Mouse (Mus musculus) hindbrain, embryonic 14.5 days (tissue): ENCODE data around the gene Pja2. TPM values are rescaled to one million over a fixed set of nuclear protein-coding genes. Genes with fewer than 3 reads are reported as not detected.

Experiments used
- ATAC-seq: fragments of 200-750 bp; cut with Nextera tagmentation; 2 replicates; pipeline ENCODE4 v1.8.0; 2017; ENCODE audit warnings: moderate number of reproducible peaks, mild to moderate bottlenecking, moderate TSS enrichment, moderate library complexity; ENCODE audit not compliant: low FRiP score
- DNase-seq: peaks from one replicate; pipeline ENCODE4 v3.0.0-alpha.2; 2015; ENCODE audit warnings: low spot score
- H3K27ac ChIP-seq: fragments of 300-500 bp; sonication (generic); 2 replicates; pipeline ENCODE4 v1.5.1; 2014; ENCODE audit warnings: mild to moderate bottlenecking, moderate library complexity
- H3K27me3 ChIP-seq: fragments of 300-500 bp; sonication (generic); 2 replicates; pipeline ENCODE4 v1.6.1; 2014; ENCODE audit warnings: mild to moderate bottlenecking, low read length, mixed read lengths; ENCODE audit not compliant: control insufficient read depth, insufficient read depth
- H3K36me3 ChIP-seq: fragments of 300-500 bp; sonication (generic); replicated peaks from 2 replicates; pipeline ENCODE4 v1.6.1; 2014; ENCODE audit not compliant: control insufficient read depth, insufficient read depth
- H3K4me1 ChIP-seq: fragments of 300-500 bp; sonication (generic); replicated peaks from 2 replicates; pipeline ENCODE4 v1.6.1; 2014; ENCODE audit warnings: antibody characterized with exemption, low read length, mixed read lengths; ENCODE audit not compliant: control insufficient read depth, insufficient read depth
- H3K4me2 ChIP-seq: fragments of 300-500 bp; sonication (generic); replicated peaks from 2 replicates; pipeline ENCODE4 v1.6.1; 2014; ENCODE audit warnings: mild to moderate bottlenecking, moderate library complexity
- H3K4me3 ChIP-seq: fragments of 300-500 bp; sonication (generic); replicated peaks from 2 replicates; pipeline ENCODE4 v1.5.1; 2014; ENCODE audit warnings: mild to moderate bottlenecking, low read length
- H3K9ac ChIP-seq: fragments of 300-500 bp; sonication (generic); 2 replicates; pipeline ENCODE4 v1.6.1; 2014
- H3K9me3 ChIP-seq: fragments of 300-500 bp; sonication (generic); 2 replicates; pipeline ENCODE4 v1.6.1; 2016; ENCODE audit warnings: low read length; ENCODE audit not compliant: control insufficient read depth
- WGBS: fragments of 180-500 bp; shearing (Covaris S2); extraction: QIAGEN DNeasy Blood & Tissue Kit; methylation state at CpG from one replicate; pipeline ENCODE4 v1.1.7; 2014; 5-methylcytosine and 5-hydroxymethylcytosine counted together
- polyA plus RNA-seq: library from polyadenylated mRNA; unstranded; fragments of >200 nt; fragmentation: Nextera tagmentation; extraction: Ambion mirVana; gene quantifications from 2 replicates; pipeline ENCODE4 v1.2.1, GENCODE M21; 2014

Gene Pja2
- polyA plus RNA-seq, result 219 and 246 TPM in 2 replicates

GRCm38 (mm10) chr17:64331898-64332769 is at the start of gene Pja2:
TSS of gene Pja2 (minus strand) at chr17:64331916.
- peaks cover 15% of the 10 kb centered on the region for H3K4me1 ChIP-seq
- WGBS, result under 1% methylated on average over 56 of the region's 60 CpGs
- DNase-seq (peak; percentile 99), ATAC-seq (peak; percentile 100)
- H3K4me2 ChIP-seq, result peak within 1 kb of the TSS; percentile 85
- no peaks in the 10 kb centered on the region for H3K9me3 ChIP-seq
- no peaks in the 10 kb centered on the region for H3K27me3 ChIP-seq
- peak within 1 kb of the TSS; percentile 99 for H3K9ac ChIP-seq
- H3K4me3 ChIP-seq, result peak within 1 kb of the TSS; percentile 99
- peaks cover 6% of the 10 kb centered on the region; the same call in 1 of the 2 replicates for H3K36me3 ChIP-seq
- peak within 1 kb of the TSS; percentile 99 for H3K27ac ChIP-seq

GRCm38 (mm10) chr17:64375327-64375726 is 43.6 kb upstream of the Pja2 start:
- peak; percentile 76; the same call in 1 of the 2 replicates for ATAC-seq
- H3K4me3 ChIP-seq, result no peak overlapping the region
- no peaks in the 10 kb centered on the region for H3K36me3 ChIP-seq
- no peak overlapping the region for H3K9ac ChIP-seq
- H3K27me3 ChIP-seq, result no peaks in the 10 kb centered on the region
- WGBS, result 71% methylated on average over 4 of the region's 4 CpGs
- no peak overlapping the region for H3K4me2 ChIP-seq
- H3K27ac ChIP-seq, result no peak overlapping the region
- DNase-seq, result peak; percentile 78
- no peaks in the 10 kb centered on the region for H3K9me3 ChIP-seq
- no peaks in the 10 kb centered on the region for H3K4me1 ChIP-seq

- no peak overlapping the region for H3K27ac ChIP-seq
- no peaks in the 10 kb centered on the region for H3K9me3 ChIP-seq
- H3K27me3 ChIP-seq, result no peaks in the 10 kb centered on the region
- no peak overlapping the region for H3K4me3 ChIP-seq
- H3K9ac ChIP-seq, result no peak overlapping the region
- 81% methylated on average over 1 of the region's 1 CpGs for WGBS
- no peaks in the 10 kb centered on the region for H3K36me3 ChIP-seq
- ATAC-seq (no peak), DNase-seq (peak; percentile 38)
- no peak overlapping the region for H3K4me2 ChIP-seq
- H3K4me1 ChIP-seq, result no peaks in the 10 kb centered on the region
These were observed 32.0 kb upstream of the Pja2 start for GRCm38 (mm10) chr17:64363694-64364093.

GRCm38 (mm10) chr17:64362570-64362969 is 30.9 kb upstream of the Pja2 start:
- Histone ChIP-seq H3K9me3 (no peaks in the 10 kb centered on the region), H3K27ac (no peak overlapping the region), H3K36me3 (no peaks in the 10 kb centered on the region), H3K4me1 (no peaks in the 10 kb centered on the region), H3K4me2 (no peak overlapping the region), H3K4me3 (no peak overlapping the region), H3K9ac (no peak overlapping the region), H3K27me3 (no peaks in the 10 kb centered on the region)
- ATAC-seq (no peak), DNase-seq (no peak)
- WGBS, result 69% methylated on average over 5 of the region's 5 CpGs

GRCm38 (mm10) chr17:64361911-64362425 is 30.3 kb upstream of the Pja2 start:
- ATAC-seq, result no peak
- no peak overlapping the region for H3K27ac ChIP-seq
- no peak overlapping the region for H3K9ac ChIP-seq
- H3K4me2 ChIP-seq, result no peak overlapping the region
- no peak overlapping the region for H3K4me3 ChIP-seq
- DNase-seq, result no peak
- H3K9me3 ChIP-seq, result no peaks in the 10 kb centered on the region
- H3K36me3 ChIP-seq, result no peaks in the 10 kb centered on the region
- 74% methylated on average over 3 of the region's 3 CpGs for WGBS
- no peaks in the 10 kb centered on the region for H3K27me3 ChIP-seq
- no peaks in the 10 kb centered on the region for H3K4me1 ChIP-seq

GRCm38 (mm10) chr17:64353940-64354339 is 22.2 kb upstream of the Pja2 start:
- DNase-seq, result no peak
- Histone ChIP-seq H3K27me3 (no peaks in the 10 kb centered on the region), H3K9ac (no peak overlapping the region), H3K36me3 (no peaks in the 10 kb centered on the region), H3K27ac (no peak overlapping the region), H3K9me3 (no peaks in the 10 kb centered on the region), H3K4me3 (no peak overlapping the region), H3K4me2 (no peak overlapping the region), H3K4me1 (no peaks in the 10 kb centered on the region)
- no peak for ATAC-seq
- WGBS, result 95% methylated on average over 7 of the region's 7 CpGs

- Histone ChIP-seq H3K27me3 (no peaks in the 10 kb centered on the region), H3K4me2 (peak overlapping the region; percentile 23; the same call in 1 of the 2 replicates), H3K4me3 (peak overlapping the region; percentile 12), H3K9ac (no peak overlapping the region), H3K4me1 (no peaks in the 10 kb centered on the region), H3K36me3 (no peaks in the 10 kb centered on the region), H3K27ac (no peak overlapping the region), H3K9me3 (no peaks in the 10 kb centered on the region)
- 54% methylated on average over 17 of the region's 17 CpGs for WGBS
- DNase-seq, result no peak
- ATAC-seq, result no peak
These were observed 14.4 kb upstream of the Pja2 start for GRCm38 (mm10) chr17:64346135-64346534.

- ATAC-seq (no peak; the same call in 1 of the 2 replicates), DNase-seq (no peak)
- Histone ChIP-seq H3K36me3 (no peaks in the 10 kb centered on the region), H3K4me2 (no peak overlapping the region), H3K9me3 (no peaks in the 10 kb centered on the region), H3K4me3 (no peak overlapping the region), H3K27me3 (no peaks in the 10 kb centered on the region), H3K4me1 (no peaks in the 10 kb centered on the region), H3K9ac (no peak overlapping the region), H3K27ac (no peak overlapping the region)
- WGBS, result 83% methylated on average over 7 of the region's 7 CpGs
These were observed 13.0 kb upstream of the Pja2 start for GRCm38 (mm10) chr17:64344576-64345172.

GRCm38 (mm10) chr17:64341698-64342097 is 10.0 kb upstream of the Pja2 start:
- ATAC-seq, result no peak
- Histone ChIP-seq H3K4me2 (no peak overlapping the region), H3K4me1 (no peaks in the 10 kb centered on the region), H3K36me3 (no peaks in the 10 kb centered on the region), H3K27ac (no peak overlapping the region), H3K9me3 (no peaks in the 10 kb centered on the region), H3K4me3 (no peak overlapping the region), H3K27me3 (no peaks in the 10 kb centered on the region), H3K9ac (no peak overlapping the region)
- no peak for DNase-seq
- whole genome bisulfite sequencing, result 75% methylated on average over 7 of the region's 7 CpGs
